Mouse (Mus musculus): ENCODE data around the gene Ublcp1. TPM values are rescaled to one million over a fixed set of nuclear protein-coding genes. Genes with fewer than 3 reads are reported as not detected.

Ublcp1 gene
- 10 to 100 TPM; 48.6 to 52.0 TPM for total RNA-seq (2021)

DNA sequence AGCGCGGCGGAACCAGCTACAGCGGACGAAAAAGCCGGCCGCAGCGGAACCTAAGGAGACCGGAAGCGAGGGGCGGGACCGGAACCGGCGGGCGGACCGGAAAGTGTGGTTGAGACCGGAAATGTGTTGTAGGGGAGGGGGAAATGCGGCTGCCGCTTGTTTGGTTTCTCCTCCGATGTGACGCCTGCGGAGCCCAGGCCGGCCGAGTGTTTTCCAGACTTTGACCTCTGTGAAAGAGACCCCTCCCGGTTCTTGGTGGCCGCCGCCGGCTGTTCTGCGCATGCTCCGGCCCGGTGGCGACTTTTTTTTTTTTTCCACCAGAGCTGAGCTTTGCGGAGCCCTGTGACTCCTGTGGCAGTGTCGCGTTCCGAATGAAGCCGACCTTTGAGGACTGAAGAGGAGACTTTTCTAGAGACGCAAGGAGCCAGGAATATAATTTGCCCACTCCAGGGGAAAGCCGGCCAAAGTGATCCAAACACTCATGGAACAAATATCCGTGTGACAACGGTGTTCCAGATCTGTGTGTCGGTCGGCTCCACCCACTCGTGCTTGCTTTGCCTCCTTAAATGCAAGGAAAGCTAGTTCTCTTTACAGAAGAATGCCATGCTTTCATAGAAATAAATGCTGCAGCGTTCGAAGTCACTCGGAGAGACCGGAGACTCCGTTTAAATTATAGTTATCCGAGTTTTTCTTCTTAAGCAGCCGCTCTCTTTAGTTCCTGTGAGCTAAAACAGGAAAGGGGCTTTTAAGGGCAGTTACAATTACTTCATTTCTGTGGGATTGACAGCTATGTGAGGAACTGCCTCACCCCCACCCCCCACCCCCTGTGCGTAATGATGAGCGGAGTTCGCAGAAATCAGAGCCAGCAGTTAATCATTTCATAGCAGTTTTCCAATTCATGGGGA, at the start of gene Ublcp1:
Gene Ublcp1 (minus strand): TSS at position 67 of the 905 bp plus-strand sequence.
- DNase-seq (ENCODE audit: low spot score in 2 of 2) = peak; percentile 93 to 95
- intact Hi-C loops (cut with DNase I) = loop anchor here (1.0 to 5.0 kb wide), 2 partner anchors 48 to 67 kb away; partner anchors contain the start of gene Rnf145

DNA sequence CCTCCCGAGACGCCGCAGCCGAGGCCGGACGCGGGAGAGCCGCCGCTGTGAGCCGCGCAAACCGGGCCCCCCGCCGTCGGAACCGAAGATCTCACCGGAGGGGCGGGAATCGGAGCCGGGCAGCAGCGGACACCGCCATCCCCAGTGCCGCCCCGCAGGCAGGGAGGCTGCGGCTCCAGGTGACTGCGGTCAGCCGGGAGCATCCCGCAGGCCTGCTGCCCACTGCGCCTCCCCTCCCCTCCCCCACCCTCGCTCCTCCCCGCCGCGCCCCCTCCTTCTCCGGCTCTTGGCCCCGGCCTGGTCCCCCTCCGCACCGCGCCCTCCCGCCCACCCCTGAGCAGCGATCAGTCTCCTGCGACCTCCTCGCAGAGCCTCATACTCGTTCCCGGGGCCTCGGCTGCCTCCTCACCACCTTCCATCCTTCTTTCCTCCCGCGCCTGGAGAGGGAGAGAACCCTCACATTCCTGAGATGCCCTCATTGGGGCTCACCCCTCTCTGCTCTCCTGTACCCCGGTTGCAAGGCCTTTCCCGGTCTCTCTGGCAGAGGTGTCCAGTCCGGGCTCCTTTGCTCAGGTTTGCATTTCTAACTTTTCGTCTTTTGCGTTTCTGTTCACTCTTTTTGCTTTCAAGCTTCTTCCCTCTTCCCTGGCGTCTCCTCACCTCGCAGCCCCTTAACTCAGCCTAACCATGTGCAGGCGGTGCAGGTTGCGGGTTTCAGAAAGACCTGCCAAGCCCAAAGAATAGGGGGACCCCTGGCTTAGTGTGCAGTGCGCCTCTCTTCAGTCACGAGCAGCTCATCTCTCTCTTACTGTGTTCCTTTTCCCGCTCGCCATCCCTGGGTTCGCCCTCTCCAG, 49.0 kb upstream of the Ublcp1 start:
- intact Hi-C loops (cut with DNase I) = no loop called here
- DNase-seq (ENCODE audit: low spot score in 2 of 2) = peak in 1 of 2 experiments; percentile 32

DNA sequence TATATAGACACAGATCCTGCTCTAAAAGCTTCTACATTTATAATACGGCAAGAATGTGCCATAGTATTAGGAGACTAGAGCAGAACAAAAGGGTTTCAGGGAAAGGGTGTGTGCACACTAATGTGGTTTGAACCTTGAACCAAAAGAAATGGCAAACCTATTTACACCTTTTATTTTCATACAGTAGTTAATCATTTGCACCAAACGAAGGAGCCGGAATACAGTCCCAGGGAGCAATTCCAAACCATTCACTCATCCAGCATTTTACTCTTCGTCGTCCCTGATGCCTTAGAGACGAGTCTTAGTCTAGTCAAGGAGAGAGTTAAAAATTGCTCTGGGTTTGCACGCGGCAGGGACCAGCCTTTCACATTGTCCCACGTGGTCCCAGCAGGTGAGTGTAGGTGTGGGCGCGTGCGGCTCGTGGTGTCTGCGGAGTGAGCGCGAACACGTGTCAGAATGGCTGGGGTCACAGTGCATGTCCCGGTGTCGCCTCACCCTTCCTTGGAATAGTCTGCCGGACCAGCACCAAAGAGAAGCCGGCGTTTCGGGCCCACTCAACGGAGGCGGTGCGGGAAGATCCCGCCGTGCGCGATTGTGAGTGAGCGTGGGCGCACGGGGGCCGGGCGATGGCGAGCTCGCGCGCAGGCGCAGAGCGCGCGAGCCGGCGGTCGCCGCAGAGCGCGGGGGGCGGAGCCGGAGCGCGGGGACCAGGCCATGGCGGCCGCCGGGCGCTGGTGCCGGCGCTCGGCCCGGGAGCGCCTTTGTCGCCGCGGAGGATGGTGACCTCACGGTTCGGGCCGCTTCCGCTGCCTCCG, 48.2 kb upstream of the Ublcp1 start, which contains the start of gene Rnf145:
Gene Rnf145 (plus strand): TSS at position 684 of the 815 bp plus-strand sequence.
- intact Hi-C loops (cut with DNase I) = loop anchor here (1.0 kb wide), 1 partner anchor 48 kb away; the partner anchor contains the start of gene Ublcp1

DNA sequence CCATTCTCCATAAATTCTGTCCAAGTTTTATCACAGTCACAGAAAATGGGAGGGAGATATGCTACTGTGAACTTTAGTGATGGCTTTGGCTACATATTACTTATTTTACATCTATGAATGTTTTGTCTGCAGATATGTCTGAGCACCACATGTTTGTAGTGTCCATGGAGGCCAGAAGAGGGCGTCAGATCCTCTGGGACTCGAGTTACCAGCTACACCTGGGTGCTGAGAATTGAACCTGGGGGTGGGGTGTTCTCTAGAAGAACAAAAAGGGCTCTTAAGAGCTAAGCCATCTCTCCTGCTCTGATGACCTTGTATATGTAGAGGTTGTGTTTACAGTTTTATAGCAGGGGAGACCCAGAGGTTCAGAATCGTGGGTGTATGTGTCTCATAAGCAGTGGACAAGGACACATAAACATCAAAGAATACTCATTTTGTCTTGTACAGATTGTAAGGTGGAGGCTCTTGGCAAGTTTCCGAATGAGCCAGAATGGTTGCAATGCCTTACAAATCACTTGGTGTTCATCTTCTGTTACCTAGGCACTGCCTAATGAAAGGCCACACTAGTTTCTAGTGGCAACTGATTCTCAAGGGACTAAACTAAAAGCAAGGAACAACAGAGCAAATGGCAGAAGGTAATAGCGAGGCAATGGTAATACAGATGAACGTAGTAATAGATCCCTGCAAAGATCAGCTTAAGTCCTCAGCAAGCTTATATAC, 47.4 kb upstream of the Ublcp1 start:
- intact Hi-C loops (cut with DNase I) = loop anchor here (1.0 kb wide), 1 partner anchor 47 kb away; the partner anchor contains the start of gene Ublcp1
- DNase-seq (ENCODE audit: low spot score in 2 of 2) = no peak

More for the DNA sequence above, 48.2 kb upstream of the Ublcp1 start, which contains the start of gene Rnf145:
- DNase-seq (ENCODE audit: low spot score in 2 of 2) = peak; percentile 80 to 86

DNA sequence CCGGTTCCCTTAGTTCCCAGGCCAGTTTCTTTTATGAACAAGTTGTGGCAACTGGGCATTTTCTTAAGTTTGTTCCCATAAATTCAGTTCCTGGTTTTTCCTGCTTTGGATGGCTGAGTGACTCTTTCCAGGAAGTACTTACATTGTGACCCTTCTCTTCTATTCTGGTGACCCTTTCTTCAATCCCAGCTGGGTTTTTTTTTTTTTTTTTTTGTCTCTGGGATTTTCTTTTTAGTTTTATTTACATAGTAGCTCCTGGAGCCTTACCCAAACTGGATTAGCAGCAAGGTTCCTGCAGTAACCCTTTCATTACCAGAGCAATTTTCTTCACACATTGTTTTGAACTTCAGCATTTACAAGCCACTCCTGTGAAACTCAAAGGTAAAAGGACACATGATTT, 46.1 kb upstream of the Ublcp1 start:
- no peak for DNase-seq (ENCODE audit: low spot score in 2 of 2)
- intact Hi-C loops (cut with DNase I) = no loop called here

DNA sequence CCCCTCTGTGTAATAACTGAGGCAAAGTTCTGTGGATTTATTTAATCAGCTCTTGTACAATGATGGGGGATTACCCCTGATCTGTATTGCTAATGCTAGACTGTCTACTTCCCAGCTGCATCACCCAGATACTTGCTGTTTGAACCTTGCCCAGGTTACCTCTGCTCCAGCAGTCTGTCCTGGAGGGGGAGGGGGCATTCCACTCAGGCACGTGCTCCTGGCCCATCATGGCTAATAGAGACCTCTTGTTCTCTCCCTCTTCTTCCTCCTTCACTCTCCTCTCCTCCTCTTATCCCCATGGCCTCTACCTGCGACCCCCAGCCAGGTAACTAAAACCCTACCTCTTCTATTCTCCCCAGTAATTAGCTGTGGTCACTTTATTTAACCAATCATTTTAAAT, 44.4 kb upstream of the Ublcp1 start:
- DNase-seq (ENCODE audit: low spot score in 2 of 2) = no peak
- intact Hi-C loops (cut with DNase I) = no loop called here

DNA sequence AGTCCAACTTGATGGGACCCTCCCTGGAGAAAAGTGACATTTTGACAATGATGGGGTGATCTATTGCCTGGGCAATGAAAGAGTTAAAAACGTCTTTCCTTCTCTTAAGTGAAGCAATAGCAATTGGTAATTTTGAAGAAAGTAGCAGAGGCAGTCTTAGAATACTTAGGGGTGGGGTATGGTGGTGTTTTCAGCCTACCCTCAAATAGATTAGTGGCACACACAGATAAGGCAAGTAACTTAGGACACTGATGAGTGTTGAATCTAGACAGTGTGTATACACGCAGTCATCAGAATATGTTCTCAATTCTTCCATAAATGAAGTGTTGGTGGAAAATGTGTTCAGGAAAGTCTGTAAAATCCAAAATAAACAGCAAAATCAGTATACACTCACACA, 42.7 kb upstream of the Ublcp1 start:
- no peak for DNase-seq (ENCODE audit: low spot score in 2 of 2)
- intact Hi-C loops (cut with DNase I) = no loop called here

DNA sequence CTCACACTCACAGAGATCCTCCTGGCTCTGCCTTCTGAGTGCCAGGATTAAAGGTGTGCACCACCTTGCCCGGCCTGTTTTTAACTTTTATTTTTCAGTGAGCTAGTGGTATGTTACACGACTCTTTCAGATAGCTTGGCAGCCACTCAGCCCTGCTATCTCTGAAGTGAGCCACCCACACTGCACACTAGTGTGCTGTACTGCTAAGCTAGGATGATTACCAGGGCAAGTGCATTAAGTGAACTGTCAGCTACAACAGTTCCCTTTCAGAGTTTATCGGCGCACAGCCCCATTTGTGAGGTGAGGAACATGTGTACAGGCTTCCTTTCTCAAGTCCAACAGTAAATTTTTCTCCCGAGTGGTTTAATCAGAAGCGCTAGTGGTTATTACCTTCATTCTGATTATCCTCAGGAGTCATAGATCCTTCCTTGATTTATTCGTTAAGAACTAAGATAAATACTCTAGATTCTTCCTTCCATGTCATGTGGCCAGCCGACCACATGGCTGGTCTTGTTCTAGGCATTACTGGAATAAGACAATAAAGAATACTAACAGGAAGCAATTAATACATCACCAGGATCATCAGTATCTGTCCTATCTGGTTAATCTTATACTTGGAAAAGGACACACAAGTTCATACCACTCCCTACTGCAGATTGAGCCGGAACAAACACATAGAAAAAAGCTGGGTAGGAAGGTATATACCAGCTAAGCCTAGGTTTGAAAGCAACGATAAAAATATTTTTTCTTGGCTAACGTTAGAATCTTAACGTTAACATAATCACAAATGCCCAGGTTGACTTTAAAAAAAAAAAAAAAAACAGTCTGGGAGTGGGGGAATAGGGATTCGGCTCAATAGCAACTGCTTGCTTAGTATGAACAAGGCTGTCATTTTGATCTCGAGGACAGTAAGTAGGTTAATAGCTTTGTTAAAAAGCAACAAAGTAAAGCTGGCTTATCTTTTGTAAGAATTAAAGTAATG, 42.0 kb upstream of the Ublcp1 start:
- intact Hi-C loops (cut with DNase I) = no loop called here
- DNase-seq (ENCODE audit: low spot score in 2 of 2) = peak in 1 of 2 experiments; percentile 46

DNA sequence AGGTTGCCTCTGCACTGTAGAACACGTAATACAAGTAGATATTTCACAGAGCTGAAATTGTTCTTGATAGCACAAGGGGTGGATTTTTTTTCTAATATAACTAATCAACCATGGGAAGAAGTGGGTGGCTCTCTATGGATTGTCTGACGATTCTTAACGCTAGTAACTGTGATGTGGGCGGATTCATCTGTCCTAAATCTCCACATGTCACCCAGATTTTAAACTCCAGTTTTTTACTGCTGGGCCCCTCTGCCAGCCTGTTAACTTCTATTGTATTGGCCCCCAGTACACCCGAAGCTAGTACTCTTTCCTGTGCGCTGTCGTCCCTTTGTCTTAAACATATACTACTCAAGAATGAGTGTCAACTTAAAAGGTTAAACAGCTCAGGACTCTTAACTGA, 40.1 kb upstream of the Ublcp1 start:
- DNase-seq (ENCODE audit: low spot score in 2 of 2) = no peak
- intact Hi-C loops (cut with DNase I) = no loop called here

DNA sequence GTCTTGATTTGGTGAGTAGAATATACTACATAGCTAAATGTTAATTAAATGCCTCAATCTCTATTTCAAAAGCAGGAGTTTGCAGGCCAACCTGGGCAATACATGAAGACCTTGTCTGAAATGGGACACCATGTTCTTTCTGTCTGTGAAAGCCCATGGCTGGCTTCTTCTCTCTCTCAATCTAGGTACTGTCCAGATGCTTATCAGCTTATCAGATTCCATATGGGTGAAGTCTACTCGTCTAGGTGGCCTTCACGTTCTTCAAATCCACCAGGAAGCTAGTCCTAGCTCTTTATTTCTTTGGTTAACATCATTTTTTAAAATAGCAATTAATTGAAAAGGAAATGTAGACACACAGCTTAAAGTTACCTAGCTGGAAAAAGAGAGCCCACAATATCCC, 39.6 kb upstream of the Ublcp1 start:
- intact Hi-C loops (cut with DNase I) = no loop called here
- DNase-seq (ENCODE audit: low spot score in 2 of 2) = no peak

DNA sequence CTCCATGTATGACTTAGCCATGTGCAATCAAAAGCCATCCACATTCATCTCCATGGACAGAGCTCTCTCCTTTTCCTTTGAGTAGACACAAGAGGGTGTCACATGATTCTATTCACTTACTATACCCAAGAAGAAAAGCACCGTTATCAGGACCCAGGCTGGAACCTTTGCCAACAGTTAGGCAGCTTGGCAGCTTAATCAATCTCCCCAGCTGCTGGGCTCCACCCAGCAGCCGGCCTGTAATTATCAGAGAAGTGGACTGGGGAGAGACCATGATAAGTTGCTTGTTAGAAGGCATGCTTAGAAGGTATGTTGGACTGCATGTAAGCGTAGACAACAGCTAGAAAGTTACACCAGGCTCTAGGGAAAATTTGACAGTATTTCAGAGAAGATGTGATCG, 38.6 kb upstream of the Ublcp1 start:
- no peak for DNase-seq (ENCODE audit: low spot score in 2 of 2)
- intact Hi-C loops (cut with DNase I) = no loop called here

DNA sequence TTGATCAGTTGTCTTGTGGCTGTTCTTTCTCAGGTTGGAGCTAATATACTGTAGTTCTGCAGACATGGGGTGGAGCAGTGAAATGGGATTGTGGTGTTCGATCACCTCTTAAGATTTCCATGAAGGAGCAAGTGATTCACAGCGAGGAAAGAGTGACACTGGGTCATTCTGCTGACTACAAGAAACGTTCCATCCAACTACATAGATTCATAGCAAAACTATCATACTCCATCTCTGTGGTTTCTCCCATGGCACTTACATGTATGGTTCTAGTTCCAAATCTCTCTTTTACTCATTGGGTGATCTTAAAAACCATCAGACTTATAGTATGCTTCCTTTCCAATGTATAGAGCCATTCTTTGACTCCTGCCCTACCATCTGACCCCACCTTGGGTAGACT, 34.5 kb upstream of the Ublcp1 start:
- intact Hi-C loops (cut with DNase I) = no loop called here
- DNase-seq (ENCODE audit: low spot score in 2 of 2) = no peak

DNA sequence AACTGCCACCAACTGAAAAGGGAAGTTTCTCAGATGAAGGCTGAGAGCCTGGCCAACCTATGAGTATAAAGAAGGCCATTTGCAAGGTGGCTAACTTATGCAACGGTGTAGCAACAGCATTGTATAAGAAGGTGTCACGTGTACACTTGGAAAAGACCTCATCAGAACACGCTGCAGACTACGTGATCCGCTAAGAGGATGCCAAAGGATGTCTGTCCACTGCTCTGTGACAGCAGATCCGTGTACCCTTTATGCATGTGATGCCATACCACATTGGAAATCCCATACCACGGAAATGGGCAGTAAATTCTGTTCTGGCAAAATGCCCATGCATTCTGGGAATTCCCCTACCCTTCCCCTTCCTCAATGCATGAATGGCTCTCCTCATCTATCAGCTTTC, 33.8 kb upstream of the Ublcp1 start:
- intact Hi-C loops (cut with DNase I) = no loop called here
- DNase-seq (ENCODE audit: low spot score in 2 of 2) = no peak

DNA sequence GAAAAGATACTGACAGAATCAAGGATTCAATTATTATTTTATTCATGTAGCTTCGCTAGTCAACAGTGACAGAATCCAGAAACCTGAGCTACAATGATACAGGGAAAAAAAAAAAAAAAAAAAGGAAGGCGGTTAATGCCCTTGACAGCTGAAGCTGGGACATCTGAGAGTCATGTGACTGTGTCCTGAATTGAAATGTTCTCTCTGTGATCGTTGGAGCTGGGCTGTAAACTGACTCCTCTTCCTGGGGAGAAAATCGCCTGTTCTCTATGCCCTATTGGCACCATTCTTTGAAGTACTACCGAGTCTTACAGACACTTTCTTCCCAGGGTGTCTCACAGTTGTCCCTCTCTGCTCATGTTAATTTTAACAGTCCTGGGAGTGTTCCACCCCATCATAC, 32.6 kb upstream of the Ublcp1 start:
- intact Hi-C loops (cut with DNase I) = no loop called here
- no peak for DNase-seq (ENCODE audit: low spot score in 2 of 2)

DNA sequence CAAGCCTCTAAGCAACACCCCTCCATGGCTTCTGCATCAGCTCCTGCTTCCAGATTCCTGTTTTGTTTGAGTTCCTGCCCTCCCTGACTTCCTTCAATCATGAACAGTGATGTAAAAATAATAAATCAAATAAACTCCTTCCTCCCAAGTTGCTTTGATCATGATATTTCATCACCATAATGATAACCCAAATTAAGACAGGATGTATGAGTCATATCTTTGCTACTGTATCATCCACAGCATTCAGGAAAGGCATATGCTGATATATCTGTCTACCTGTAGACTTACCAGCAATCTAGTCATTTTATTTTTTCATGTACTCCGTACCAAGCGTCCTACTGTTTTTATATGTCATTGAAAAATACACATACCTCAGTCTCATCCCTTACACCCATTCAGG, 31.2 kb upstream of the Ublcp1 start:
- intact Hi-C loops (cut with DNase I) = no loop called here
- no peak for DNase-seq (ENCODE audit: low spot score in 2 of 2)

DNA sequence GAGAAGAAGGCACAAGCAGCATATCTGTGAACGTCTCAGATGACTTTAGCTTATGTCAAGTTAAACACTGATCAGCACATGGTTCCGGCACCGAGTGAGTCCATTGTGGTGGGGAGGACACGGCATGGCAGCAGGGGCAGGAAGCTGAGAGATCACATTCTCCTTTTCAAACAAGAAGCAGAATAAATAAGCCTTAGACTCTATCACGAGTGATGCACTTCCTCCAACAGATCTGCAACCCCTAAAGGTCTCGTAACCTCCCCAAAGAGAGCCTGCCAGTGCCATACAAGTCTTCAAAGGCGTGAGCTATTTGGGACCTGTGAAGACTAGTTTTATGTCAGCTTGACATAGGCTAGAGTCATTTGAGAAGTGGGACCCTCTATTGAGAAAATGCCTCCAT, 30.7 kb upstream of the Ublcp1 start:
- intact Hi-C loops (cut with DNase I) = no loop called here

DNA sequence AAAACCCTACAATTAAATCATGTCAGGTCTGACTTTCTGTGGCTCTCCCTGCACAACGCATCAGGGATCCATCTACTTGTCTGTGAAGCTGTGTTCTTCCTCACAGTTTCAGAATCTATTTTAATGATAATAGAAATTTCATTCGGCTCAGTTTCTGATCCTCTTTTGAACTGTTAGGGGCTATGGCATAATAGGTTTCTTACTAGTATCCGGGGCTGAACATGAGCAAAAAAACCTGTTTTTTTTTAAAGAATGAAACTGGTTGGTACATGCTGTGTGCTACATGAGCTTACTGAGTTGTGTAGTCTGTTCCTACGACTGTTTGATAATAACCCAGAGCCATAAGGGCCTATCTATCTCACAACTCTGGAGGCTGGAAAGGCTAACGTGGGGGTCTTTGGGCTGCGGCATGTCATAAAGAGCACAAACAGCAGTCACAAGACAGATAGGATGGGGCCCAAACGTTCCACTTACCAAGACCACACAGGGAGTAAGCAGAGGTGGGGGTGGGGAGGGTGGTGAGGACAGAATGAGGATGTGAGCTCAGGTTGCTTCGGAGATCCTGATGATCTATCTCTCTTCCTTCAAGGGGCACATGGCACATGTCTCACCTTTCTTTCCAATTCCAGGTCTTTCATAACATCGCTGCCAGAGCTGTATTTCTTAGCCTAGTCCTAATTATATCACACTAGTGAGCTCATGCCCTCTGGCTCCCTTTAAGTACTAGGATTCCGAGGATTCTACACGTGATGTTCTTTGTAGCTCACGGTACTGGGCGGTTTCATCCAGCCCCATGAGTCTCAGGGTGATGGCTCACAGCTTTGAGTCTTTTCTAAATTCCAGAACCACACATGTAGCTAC, 28.3 kb upstream of the Ublcp1 start:
- intact Hi-C loops (cut with DNase I) = no loop called here
- DNase-seq (ENCODE audit: low spot score in 2 of 2) = no peak

More for the DNA sequence above, 30.7 kb upstream of the Ublcp1 start:
- no peak for DNase-seq (ENCODE audit: low spot score in 2 of 2)
